Mouse (Mus musculus): ENCODE results near the gene Smarcad1. TPM values are rescaled to one million over a fixed set of nuclear protein-coding genes. Genes with fewer than 3 reads are reported as not detected.

The Smarcad1 gene
- 44.2 TPM for polyA plus RNA-seq (2017; shearing (Covaris generic))

DNA sequence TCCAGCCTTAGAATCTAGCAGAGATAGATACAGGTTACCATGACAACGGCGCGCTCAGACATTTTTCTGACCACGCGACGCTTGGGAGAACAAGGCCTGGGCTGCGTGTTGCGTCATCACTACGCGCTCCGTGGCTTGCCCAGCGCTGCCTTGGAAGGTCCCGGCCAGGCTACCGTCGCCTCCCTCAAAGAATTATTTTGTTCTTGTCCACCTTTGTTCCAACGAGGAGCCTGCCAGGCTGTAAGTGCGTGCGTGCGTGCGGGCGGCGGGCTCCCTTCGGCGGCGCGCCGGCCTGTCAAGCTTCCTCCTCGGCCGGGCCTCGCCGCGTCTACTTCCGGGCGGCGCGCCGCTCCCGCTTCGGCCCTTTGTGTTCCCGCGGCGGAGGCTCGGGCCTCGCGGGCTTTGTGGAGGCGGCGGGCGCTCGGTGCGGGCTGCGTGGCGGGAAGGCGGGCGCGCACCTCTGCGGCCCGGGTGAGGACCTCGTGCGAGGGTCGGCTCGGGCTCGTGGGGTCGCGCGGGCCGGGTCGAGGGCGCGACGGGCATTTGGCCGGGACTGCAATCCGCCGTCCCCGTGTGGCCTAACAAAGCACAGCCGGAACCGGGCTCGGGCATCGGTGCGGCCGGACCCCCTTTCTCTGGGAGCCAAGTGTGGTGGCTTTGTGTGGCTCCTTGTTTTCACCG lies at the start of gene Smarcad1:
Gene Smarcad1, plus strand, starts transcription at position 93 of the 681 bp plus-strand sequence.

DNA sequence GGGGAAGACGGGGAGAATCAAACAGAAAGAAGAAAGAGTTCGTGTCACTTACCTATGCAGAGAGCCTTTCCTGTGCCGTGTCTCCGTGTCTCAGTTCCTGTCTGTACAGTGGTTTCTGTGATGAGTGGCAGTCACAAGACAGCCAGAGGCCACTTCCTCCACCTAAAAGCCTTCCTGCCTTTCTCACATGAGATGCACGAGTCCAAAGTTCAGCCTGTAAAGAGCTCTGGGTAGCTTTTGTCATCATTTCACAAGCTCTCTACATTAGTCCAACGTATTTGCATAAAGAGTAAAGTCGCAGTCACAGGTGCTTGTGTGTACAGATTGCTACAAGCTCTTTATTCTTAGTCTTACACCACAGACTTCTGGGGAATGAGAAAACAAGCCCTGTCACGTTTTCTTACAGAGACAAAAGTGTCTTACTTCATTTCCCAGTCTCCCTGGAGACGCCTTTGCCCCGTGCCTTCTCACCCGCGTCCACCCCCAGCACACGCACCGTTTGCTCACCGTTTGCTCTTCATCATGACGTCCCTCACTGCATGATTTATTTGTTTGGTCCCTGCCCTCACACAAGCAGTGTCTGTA lies 102.3 kb downstream of the Smarcad1 start, which contains the start of gene Hpgds:
Gene Hpgds, minus strand, starts transcription at position 288 of the 585 bp plus-strand sequence.

Other genes starting within 250 kb of the Smarcad1 start
- gene Hpgds, start 102.3 kb downstream of the Smarcad1 start, polyA plus RNA-seq (2017; shearing (Covaris generic)): 5.2 TPM